Comparison of ENCODE assay signal across 13 mouse cellular contexts in genomic region chr4:152465116-152465515, GRCm38 (mm10). TPM values are rescaled to one million over a fixed set of nuclear protein-coding genes. Genes with fewer than 3 reads are reported as not detected.
DNase-seq lines count a peak whose midpoint lies in the region; ATAC-seq lines count a peak whose summit lies in the region.
"Had no signal": no experiment of that assay in that cellular context is flagged by ENCODE, and none has a peak within 500 bp of the region (broad histone marks: within the 10 kb centered on the region; RNA-seq: fewer than 3 reads in every experiment).

No protein-coding gene starts in this region.

- H3K36me3 ChIP-seq in heart, embryonic 13.5 days = no peaks in the 10 kb centered on the region
- no peaks in the 10 kb centered on the region for H3K36me3 ChIP-seq in forebrain, embryonic 16.5 days (ENCODE audit: control insufficient read depth, insufficient read depth)
- H3K36me3 ChIP-seq in midbrain, embryonic 11.5 days (ENCODE audit: control insufficient read depth, insufficient read depth, low read length) = no peaks in the 10 kb centered on the region
- H3K36me3 ChIP-seq in intestine, embryonic 15.5 days = no peaks in the 10 kb centered on the region
- H3K36me3 ChIP-seq: embryonic facial prominence, embryonic 13.5 days; heart, embryonic 12.5 days; limb, embryonic 10.5 days had no signal

- intact Hi-C loops in heart, postnatal 25 days (cut with DNase I) = no loop called here

- no peaks in the 10 kb centered on the region for H3K27me3 ChIP-seq in heart, embryonic 13.5 days (replicated peaks)
- H3K27me3 ChIP-seq in forebrain, embryonic 16.5 days (replicated peaks; ENCODE audit: control insufficient read depth, insufficient read depth, low read length) = no peaks in the 10 kb centered on the region
- no peaks in the 10 kb centered on the region; the same call in 1 of the 2 replicates for H3K27me3 ChIP-seq in midbrain, embryonic 11.5 days (ENCODE audit: control insufficient read depth, insufficient read depth, low read length)
- H3K27me3 ChIP-seq in intestine, embryonic 15.5 days (replicated peaks) = no peaks in the 10 kb centered on the region
- H3K27me3 ChIP-seq: embryonic facial prominence, embryonic 13.5 days had no signal

- H3K4me3 ChIP-seq in heart, embryonic 13.5 days = no peak overlapping the region
- H3K4me3 ChIP-seq in forebrain, embryonic 16.5 days (replicated peaks; ENCODE audit: low read length) = no peak overlapping the region
- H3K4me3 ChIP-seq in midbrain, embryonic 11.5 days (ENCODE audit: low read depth, low read length) = no peak overlapping the region
- no peak overlapping the region for H3K4me3 ChIP-seq in intestine, embryonic 15.5 days (replicated peaks)
- H3K4me3 ChIP-seq: embryonic facial prominence, embryonic 13.5 days; heart, embryonic 12.5 days; limb, embryonic 10.5 days had no signal

- peaks cover 34% of the 10 kb centered on the region for H3K4me1 ChIP-seq in heart, embryonic 13.5 days
- no peaks in the 10 kb centered on the region for H3K4me1 ChIP-seq in forebrain, embryonic 16.5 days (replicated peaks; ENCODE audit: control insufficient read depth, insufficient read depth, low read length)
- H3K4me1 ChIP-seq in midbrain, embryonic 11.5 days (ENCODE audit: control insufficient read depth, insufficient read depth, low read length) = peaks cover 12% of the 10 kb centered on the region
- H3K4me1 ChIP-seq in intestine, embryonic 15.5 days (replicated peaks) = no peaks in the 10 kb centered on the region

- H3K4me2 ChIP-seq in heart, embryonic 13.5 days = 0 out of 2 replicates have a peak overlapping the region, but pooled peaks have one; percentile 11
- H3K4me2 ChIP-seq in forebrain, embryonic 16.5 days (ENCODE audit: low read length) = no peak overlapping the region
- H3K4me2 ChIP-seq in midbrain, embryonic 11.5 days = peak overlapping the region; percentile 5; the same call in 1 of the 2 replicates
- no peak overlapping the region for H3K4me2 ChIP-seq in intestine, embryonic 15.5 days (replicated peaks)
- H3K4me2 ChIP-seq: embryonic facial prominence, embryonic 13.5 days had no signal

- ATAC-seq in heart, embryonic 13.5 days (ENCODE audit: extremely low read depth, insufficient number of reproducible peaks, low FRiP score, low TSS enrichment) = no peak
- peak; percentile 63; the same call in 1 of the 2 replicates for ATAC-seq in forebrain, embryonic 16.5 days
- peak; percentile 91 for ATAC-seq in midbrain, embryonic 11.5 days (ENCODE audit: low FRiP score)
- no peak for ATAC-seq in intestine, embryonic 15.5 days

- H3K9me3 ChIP-seq in heart, embryonic 13.5 days = no peaks in the 10 kb centered on the region
- no peaks in the 10 kb centered on the region for H3K9me3 ChIP-seq in forebrain, embryonic 16.5 days (ENCODE audit: control insufficient read depth, low read length)
- H3K9me3 ChIP-seq in midbrain, embryonic 11.5 days (ENCODE audit: control insufficient read depth, low read length) = no peaks in the 10 kb centered on the region
- H3K9me3 ChIP-seq in intestine, embryonic 15.5 days = no peaks in the 10 kb centered on the region
- H3K9me3 ChIP-seq: embryonic facial prominence, embryonic 13.5 days; heart, embryonic 12.5 days; limb, embryonic 10.5 days had no signal

- no peak for DNase-seq in heart, postnatal 25 days (ENCODE audit: low spot score)
- peak; percentile 94 for DNase-seq in midbrain, embryonic 11.5 days (ENCODE audit: low spot score, missing footprints)
- DNase-seq in retina, postnatal 1 day = peak; percentile 88
- no peak for DNase-seq in frontal cortex, adult 2 months (ENCODE audit: extremely low spot score in 1 of 2, low spot score in 1 of 2)
- no peak for DNase-seq in left cerebral cortex, adult 9 months (ENCODE audit: low spot score in 2 of 2)
- DNase-seq: cerebellum, adult 18-20 months had no signal

- 31% methylated on average over 8 of the region's 8 CpGs for WGBS in heart, embryonic 13.5 days
- WGBS in forebrain, embryonic 16.5 days = 8% methylated on average over 8 of the region's 8 CpGs
- 12% methylated on average over 8 of the region's 8 CpGs for WGBS in midbrain, embryonic 11.5 days
- WGBS in intestine, embryonic 15.5 days = 40% methylated on average over 8 of the region's 8 CpGs

- H3K27ac ChIP-seq in heart, embryonic 13.5 days (replicated peaks) = no peak overlapping the region
- no peak overlapping the region for H3K27ac ChIP-seq in forebrain, embryonic 16.5 days (ENCODE audit: low read length)
- peak overlapping the region; percentile 73; the same call in 1 of the 2 replicates for H3K27ac ChIP-seq in midbrain, embryonic 11.5 days (ENCODE audit: low read depth, low read length)
- no peak overlapping the region for H3K27ac ChIP-seq in intestine, embryonic 15.5 days
- H3K27ac ChIP-seq: embryonic facial prominence, embryonic 13.5 days; limb, embryonic 10.5 days; macrophage had no signal

- 0 out of 2 replicates have a peak overlapping the region, but pooled peaks have one; percentile 12 for H3K9ac ChIP-seq in heart, embryonic 13.5 days
- H3K9ac ChIP-seq in forebrain, embryonic 16.5 days (replicated peaks; ENCODE audit: low read depth, low read length) = no peak overlapping the region
- H3K9ac ChIP-seq in midbrain, embryonic 11.5 days (ENCODE audit: low read length) = peak overlapping the region; percentile 47
- H3K9ac ChIP-seq in intestine, embryonic 15.5 days = no peak overlapping the region
- H3K9ac ChIP-seq: embryonic facial prominence, embryonic 13.5 days; heart, embryonic 12.5 days had no signal

RNA-seq across cellular contexts. Expression of gene Nphp4, which starts 11.4 kb away (rescaled TPM):
- 1.7 TPM in 2 replicates for polyA plus RNA-seq in heart, embryonic 13.5 days (2015; fragmentation: Nextera tagmentation; extraction: Ambion mirVana)
- total RNA-seq in heart, postnatal 25 days (2021) = 1 to 10 TPM in 1 of 2 experiments, under 1 TPM in 1; 0.89 to 1.2 TPM
- 5.5 and 5.7 TPM in 2 replicates for polyA plus RNA-seq in forebrain, embryonic 16.5 days (2015; fragmentation: Nextera tagmentation; extraction: Ambion mirVana)
- polyA plus RNA-seq in midbrain, embryonic 11.5 days (2014; fragmentation: Nextera tagmentation; extraction: Ambion mirVana) = 4.4 and 4.8 TPM in 2 replicates
- 13.6 and 13.8 TPM in 2 replicates for polyA plus RNA-seq in frontal cortex, adult 2 months (2012; rRNA removed)
- polyA plus RNA-seq in intestine, embryonic 15.5 days (2015; fragmentation: Nextera tagmentation; extraction: Ambion mirVana) = 1.7 TPM in 2 replicates

RNA-seq across cellular contexts. Expression of gene Kcnab2, which starts 12.6 kb away (rescaled TPM):
- 4.1 and 5.0 TPM in 2 replicates for polyA plus RNA-seq in heart, embryonic 13.5 days (2015; fragmentation: Nextera tagmentation; extraction: Ambion mirVana)
- total RNA-seq in heart, postnatal 25 days (2021) = 1 to 10 TPM; 2.1 to 3.4 TPM
- 15.1 and 19.2 TPM in 2 replicates for polyA plus RNA-seq in forebrain, embryonic 16.5 days (2015; fragmentation: Nextera tagmentation; extraction: Ambion mirVana)
- polyA plus RNA-seq in midbrain, embryonic 11.5 days (2014; fragmentation: Nextera tagmentation; extraction: Ambion mirVana) = 10.5 and 11.0 TPM in 2 replicates
- polyA plus RNA-seq in frontal cortex, adult 2 months (2012; rRNA removed) = 192 and 194 TPM in 2 replicates
- 3.6 and 3.8 TPM in 2 replicates for polyA plus RNA-seq in intestine, embryonic 15.5 days (2015; fragmentation: Nextera tagmentation; extraction: Ambion mirVana)

Comparison
In these comparisons a context has a peak if more than half of its experiments do, and no peak if none do; other contexts are left out.
1. ATAC-seq: peak in forebrain, embryonic 16.5 days (single experiment) and midbrain, embryonic 11.5 days (single experiment); none in heart, embryonic 13.5 days (single experiment) and intestine, embryonic 15.5 days (single experiment).
2. H3K4me2 ChIP-seq: peak in heart, embryonic 13.5 days (single experiment) and midbrain, embryonic 11.5 days (single experiment); none in forebrain, embryonic 16.5 days (single experiment) and intestine, embryonic 15.5 days (single experiment).
3. H3K9ac ChIP-seq: peak in heart, embryonic 13.5 days (single experiment) and midbrain, embryonic 11.5 days (single experiment); none in forebrain, embryonic 16.5 days (single experiment) and intestine, embryonic 15.5 days (single experiment).
4. DNase-seq: peak in midbrain, embryonic 11.5 days (single experiment) and retina, postnatal 1 day (single experiment); none in heart, postnatal 25 days (single experiment), frontal cortex, adult 2 months (0 of 2) and left cerebral cortex, adult 9 months (0 of 2).